Mouse (Mus musculus) cerebellum, adult 2 months (tissue): ENCODE measurements around the gene Pmpca. TPM values are rescaled to one million over a fixed set of nuclear protein-coding genes. Genes with fewer than 3 reads are reported as not detected.
A peak's percentile ranks its signal among the peaks of the same experiment; 100 is the strongest.

Experiments used
- DNase-seq, 2 experiments: peaks; one replicate each; pipeline ENCODE4 v3.0.0; 2021
- H3K27ac ChIP-seq: fragments of 200-500 bp; 2 replicates; pipeline ENCODE4 v1.5.1; 2012; ENCODE audit warnings: low read length, control low read depth, inconsistent platforms; ENCODE audit not compliant: insufficient read depth
- H3K27me3 ChIP-seq: fragments of 200-500 bp; 2 replicates; pipeline ENCODE4 v1.6.1; 2012; ENCODE audit warnings: inconsistent platforms, mild to moderate bottlenecking, low read length, moderate library complexity; ENCODE audit not compliant: control insufficient read depth, insufficient read depth
- H3K4me1 ChIP-seq: fragments of 200-500 bp; 2 replicates; pipeline ENCODE4 v1.6.1; 2011; ENCODE audit warnings: low read length; ENCODE audit not compliant: control insufficient read depth, insufficient read depth
- H3K4me3 ChIP-seq: fragments of 200-500 bp; replicated peaks from 2 replicates; pipeline ENCODE3; 2011; ENCODE audit warnings: mild to moderate bottlenecking, low read depth, low read length, control low read depth; ENCODE audit not compliant: insufficient read depth
- CTCF ChIP-seq: fragments of 200-500 bp; IDR thresholded peaks from 2 replicates; pipeline ENCODE4 v1.5.1; 2011; ENCODE audit warnings: low read depth, mild to moderate bottlenecking, control low read depth, low read length, moderate library complexity, borderline replicate concordance; ENCODE audit not compliant: insufficient read depth
- POLR2A ChIP-seq: fragments of 200-500 bp; IDR thresholded peaks from 2 replicates; pipeline ENCODE4 v1.6.1; 2011; ENCODE audit warnings: low read length, control low read depth, borderline replicate concordance; ENCODE audit not compliant: insufficient read depth
- WGBS: fragments of 180-500 bp; shearing (Covaris S2); methylation state at CpG from one replicate; pipeline ENCODE4 v1.1.7; 2018; 5-methylcytosine and 5-hydroxymethylcytosine counted together
- polyA plus RNA-seq: library from polyadenylated mRNA; depleted of rRNA; stranded (reverse); fragments of >200 nt; gene quantifications from 2 replicates; pipeline ENCODE4 v1.2.3, GENCODE M21; 2012

Pmpca gene
- polyA plus RNA-seq, 1 experiment, result 98.2 TPM

GRCm38 (mm10) chr2:26438373-26438772, 49.2 kb downstream of the Pmpca start:
- peaks cover 3% of the 10 kb centered on the region for H3K4me1 ChIP-seq
- H3K27ac ChIP-seq, result no peak overlapping the region
- TF ChIP-seq CTCF, result no peak
- TF ChIP-seq POLR2A, result no peak
- 70% methylated on average over 7 of the region's 7 CpGs for WGBS
- no peaks in the 10 kb centered on the region for H3K27me3 ChIP-seq
- no peak for DNase-seq
- no peak overlapping the region for H3K4me3 ChIP-seq

GRCm38 (mm10) chr2:26439671-26440070, 50.5 kb downstream of the Pmpca start:
- 91% methylated on average over 6 of the region's 6 CpGs for whole genome bisulfite sequencing
- Histone ChIP-seq H3K27ac (no peak overlapping the region), H3K27me3 (no peaks in the 10 kb centered on the region), H3K4me1 (peaks cover 3% of the 10 kb centered on the region), H3K4me3 (no peak overlapping the region)
- no peak for TF ChIP-seq CTCF
- TF ChIP-seq POLR2A, result no peak
- DNase-seq, result no peak

GRCm38 (mm10) chr2:26441261-26441660, 52.1 kb downstream of the Pmpca start:
- 91% methylated on average over 4 of the region's 4 CpGs for WGBS
- no peak overlapping the region for H3K4me3 ChIP-seq
- DNase-seq, result no peak
- H3K27ac ChIP-seq, result no peak overlapping the region
- no peaks in the 10 kb centered on the region for H3K27me3 ChIP-seq
- peaks cover 3% of the 10 kb centered on the region for H3K4me1 ChIP-seq
- TF ChIP-seq CTCF, result no peak
- TF ChIP-seq POLR2A, result no peak

GRCm38 (mm10) chr2:26441688-26442087, 52.5 kb downstream of the Pmpca start:
- Histone ChIP-seq H3K4me1 (peaks cover 5% of the 10 kb centered on the region), H3K27me3 (no peaks in the 10 kb centered on the region), H3K27ac (no peak overlapping the region), H3K4me3 (no peak overlapping the region)
- DNase-seq, result no peak
- no peak for TF ChIP-seq POLR2A
- no peak for TF ChIP-seq CTCF
- WGBS, result 3% methylated on average over 5 of the region's 5 CpGs

GRCm38 (mm10) chr2:26442843-26443242, 53.7 kb downstream of the Pmpca start:
- Histone ChIP-seq H3K27me3 (no peaks in the 10 kb centered on the region), H3K4me3 (no peak overlapping the region), H3K4me1 (peaks cover 6% of the 10 kb centered on the region), H3K27ac (no peak overlapping the region)
- no peak for DNase-seq
- TF ChIP-seq CTCF, result no peak
- TF ChIP-seq POLR2A, result no peak
- 81% methylated on average over 1 of the region's 1 CpGs for WGBS

- WGBS, result 37% methylated on average over 3 of the region's 3 CpGs
- DNase-seq, result no peak
- Histone ChIP-seq H3K27me3 (no peaks in the 10 kb centered on the region), H3K4me1 (peaks cover 6% of the 10 kb centered on the region), H3K27ac (no peak overlapping the region), H3K4me3 (peak overlapping the region; percentile 75)
- TF ChIP-seq CTCF (no peak), POLR2A (no peak)
Observed at GRCm38 (mm10) chr2:26443876-26444275, 54.7 kb downstream of the Pmpca start.

- no peak for DNase-seq
- 5% methylated on average over 15 of the region's 15 CpGs for WGBS
- no peak for TF ChIP-seq POLR2A
- no peak for TF ChIP-seq CTCF
- peak overlapping the region; percentile 72; the same call in 1 of the 2 replicates for H3K27ac ChIP-seq
- H3K27me3 ChIP-seq, result no peaks in the 10 kb centered on the region
- H3K4me3 ChIP-seq, result peak overlapping the region; percentile 75
- H3K4me1 ChIP-seq, result peaks cover 6% of the 10 kb centered on the region
Observed at GRCm38 (mm10) chr2:26444368-26444767, 55.2 kb downstream of the Pmpca start.

GRCm38 (mm10) chr2:26444946-26445665, 56.0 kb downstream of the Pmpca start, which contains the start of gene Sec16a:
Gene Sec16a, minus strand, starts transcription at chr2:26445216.
- peak; percentile 88 for TF ChIP-seq POLR2A
- no peak for TF ChIP-seq CTCF
- 1% methylated on average over 61 of the region's 61 CpGs for WGBS
- Histone ChIP-seq H3K27me3 (no peaks in the 10 kb centered on the region), H3K4me3 (peak within 1 kb of the TSS; percentile 76), H3K27ac (peak within 1 kb of the TSS; percentile 72), H3K4me1 (peaks cover 12% of the 10 kb centered on the region)
- DNase-seq, result peak; percentile 100
